Mouse (Mus musculus) cerebellum, adult 2 months (tissue): ENCODE data around the gene Fyb2.

Experiments used
- CTCF ChIP-seq: fragments of 200-500 bp; IDR thresholded peaks from 2 replicates; pipeline ENCODE4 v1.5.1; 2011; ENCODE audit warnings: low read depth, mild to moderate bottlenecking, control low read depth, low read length, moderate library complexity, borderline replicate concordance; ENCODE audit not compliant: insufficient read depth
- POLR2A ChIP-seq: fragments of 200-500 bp; IDR thresholded peaks from 2 replicates; pipeline ENCODE4 v1.6.1; 2011; ENCODE audit warnings: low read length, control low read depth, borderline replicate concordance; ENCODE audit not compliant: insufficient read depth

- TF ChIP-seq CTCF (no peak), POLR2A (no peak)
These were observed 8.2 kb upstream of the Fyb2 start for GRCm38 (mm10) chr4:104905049-104905448.
